Mouse (Mus musculus): ENCODE results near the gene Nfya.

Nfya gene

GRCm38 (mm10) chr17:48401710-48402109 lies 8.0 kb downstream of the Nfya start:
- in situ Hi-C loops (cut with MboI, MseI): loop anchor here in 1 of 2 experiments (10.0 kb wide), 1 partner anchor 877 kb away; no protein-coding TSS in a partner anchor

GRCm38 (mm10) chr17:48392616-48393015 lies 17.1 kb downstream of the Nfya start:
- in situ Hi-C loops (cut with MboI, MseI): no loop called here

- in situ Hi-C loops (cut with MboI, MseI): no loop called here
Measured at GRCm38 (mm10) chr17:48391446-48391845, 18.3 kb downstream of the Nfya start.

GRCm38 (mm10) chr17:48389442-48389841 lies 20.3 kb downstream of the Nfya start:
- in situ Hi-C loops (cut with MboI, MseI): no loop called here

- in situ Hi-C loops (cut with MboI, MseI): no loop called here
Measured at GRCm38 (mm10) chr17:48388666-48389065, 21.0 kb downstream of the Nfya start.

- in situ Hi-C loops (cut with MboI, MseI): no loop called here
Measured at GRCm38 (mm10) chr17:48385786-48386461, 23.8 kb downstream of the Nfya start.

- in situ Hi-C loops (cut with MboI, MseI): no loop called here
Measured at GRCm38 (mm10) chr17:48379050-48379449, 30.7 kb downstream of the Nfya start.

GRCm38 (mm10) chr17:48376102-48376501 lies 33.6 kb downstream of the Nfya start:
- in situ Hi-C loops (cut with MboI, MseI): no loop called here

- in situ Hi-C loops (cut with MboI, MseI): loop anchor here in 1 of 2 experiments (25.0 kb wide), 1 partner anchor 1514 kb away; no protein-coding TSS in a partner anchor
Measured at GRCm38 (mm10) chr17:48372987-48373386, 36.7 kb downstream of the Nfya start.

- in situ Hi-C loops (cut with MboI, MseI): loop anchor here in 1 of 2 experiments (25.0 kb wide), 1 partner anchor 1516 kb away; no protein-coding TSS in a partner anchor
Measured at GRCm38 (mm10) chr17:48371621-48372020, 38.1 kb downstream of the Nfya start.

- in situ Hi-C loops (cut with MboI, MseI): loop anchor here (10.0 to 25.0 kb wide), 2 partner anchors 232 to 1520 kb away; no protein-coding TSS in a partner anchor
Measured at GRCm38 (mm10) chr17:48366806-48367205, 42.9 kb downstream of the Nfya start.

- in situ Hi-C loops (cut with MboI, MseI): loop anchor here (10.0 to 25.0 kb wide), 2 partner anchors 231 to 1522 kb away; no protein-coding TSS in a partner anchor
Measured at GRCm38 (mm10) chr17:48365511-48366155, 44.1 kb downstream of the Nfya start.

- in situ Hi-C loops (cut with MboI, MseI): loop anchor here (10.0 to 25.0 kb wide), 2 partner anchors 229 to 1524 kb away; no protein-coding TSS in a partner anchor
Measured at GRCm38 (mm10) chr17:48363421-48363965, 46.2 kb downstream of the Nfya start.

- in situ Hi-C loops (cut with MboI, MseI): loop anchor here (10.0 to 25.0 kb wide), 2 partner anchors 228 to 1524 kb away; no protein-coding TSS in a partner anchor
Measured at GRCm38 (mm10) chr17:48362966-48363365, 46.7 kb downstream of the Nfya start.

- in situ Hi-C loops (cut with MboI, MseI): loop anchor here (10.0 to 25.0 kb wide), 2 partner anchors 228 to 1525 kb away; no protein-coding TSS in a partner anchor
Measured at GRCm38 (mm10) chr17:48362346-48362745, 47.4 kb downstream of the Nfya start.

- in situ Hi-C loops (cut with MboI, MseI): loop anchor here (10.0 to 25.0 kb wide), 2 partner anchors 226 to 1527 kb away; no protein-coding TSS in a partner anchor
Measured at GRCm38 (mm10) chr17:48360462-48360861, 49.2 kb downstream of the Nfya start.

- in situ Hi-C loops (cut with MboI, MseI): loop anchor here (10.0 to 25.0 kb wide), 3 partner anchors 225 to 1528 kb away; no protein-coding TSS in a partner anchor
Measured at GRCm38 (mm10) chr17:48359616-48360015, 50.1 kb downstream of the Nfya start, which contains the start of gene Treml1. Gene Treml1 (plus strand): TSS chr17:48359916.

- in situ Hi-C loops (cut with MboI, MseI): loop anchor here in 1 of 2 experiments (10.0 to 25.0 kb wide), 2 partner anchors 837 to 1529 kb away; no protein-coding TSS in a partner anchor
Measured at GRCm38 (mm10) chr17:48357892-48358291, 51.8 kb downstream of the Nfya start.

GRCm38 (mm10) chr17:48355822-48356221 lies 53.9 kb downstream of the Nfya start:
- in situ Hi-C loops (cut with MboI, MseI): loop anchor here in 1 of 2 experiments (10.0 to 25.0 kb wide), 2 partner anchors 839 to 1531 kb away; no protein-coding TSS in a partner anchor

- in situ Hi-C loops (cut with MboI, MseI): loop anchor here in 1 of 2 experiments (10.0 to 25.0 kb wide), 2 partner anchors 842 to 1534 kb away; no protein-coding TSS in a partner anchor
Measured at GRCm38 (mm10) chr17:48352976-48353375, 56.7 kb downstream of the Nfya start.

GRCm38 (mm10) chr17:48350681-48351193 lies 59.0 kb downstream of the Nfya start:
- in situ Hi-C loops (cut with MboI, MseI): loop anchor here in 1 of 2 experiments (10.0 to 25.0 kb wide), 2 partner anchors 844 to 1537 kb away; no protein-coding TSS in a partner anchor
